Mouse (Mus musculus) ES-E14 (cell line): ENCODE measurements at regions not wholly inside any gene's neighbourhood (a gene's known extent, or its start where the extent isn't known, plus 50 kb on each side); places are given as distances from the start of the nearest gene placed in this dataset.
A peak's percentile ranks its signal among the peaks of the same experiment; 100 is the strongest.

Experiments
- DNase-seq: peaks from one replicate; pipeline ENCODE4 v3.0.0-alpha.2; 2013; ENCODE audit warnings: low read depth, low spot score
- H3K27ac ChIP-seq: 2 replicates; pipeline ENCODE4 v1.5.1; 2012; ENCODE audit warnings: low read depth, mild to moderate bottlenecking, low read length, moderate library complexity, mixed read lengths; ENCODE audit not compliant: poor library complexity, insufficient read depth, severe bottlenecking
- H3K36me3 ChIP-seq: 2 replicates; pipeline ENCODE4 v1.6.1; 2012; ENCODE audit warnings: mild to moderate bottlenecking, low read length, moderate library complexity, mixed read lengths; ENCODE audit not compliant: control insufficient read depth, poor library complexity, insufficient read depth, severe bottlenecking
- H3K4me1 ChIP-seq, 2 experiments: fragments of 150-350 bp in 1 of 2; sonication (generic) in 1 of 2; 2 replicates each; pipeline ENCODE4 v1.6.1; 2012; ENCODE audit warnings: low read length in 2 of 2, mild to moderate bottlenecking in 1 of 2, mixed read lengths in 1 of 2; ENCODE audit not compliant: control insufficient read depth in 2 of 2, insufficient read depth in 2 of 2, poor library complexity in 1 of 2
- H3K4me3 ChIP-seq, 2 experiments: fragments of 150-350 bp in 1 of 2; sonication (generic) in 1 of 2; 2 replicates each; pipeline ENCODE4 v1.5.1; 2012; ENCODE audit warnings: low read length in 2 of 2, low read depth in 1 of 2, mild to moderate bottlenecking in 1 of 2, mixed read lengths in 1 of 2; ENCODE audit not compliant: insufficient read depth in 1 of 2, poor library complexity in 1 of 2, severe bottlenecking in 1 of 2
- H3K9ac ChIP-seq: 2 replicates; pipeline ENCODE4 v1.6.1; 2012; ENCODE audit warnings: low read depth, mild to moderate bottlenecking, low read length, mixed read lengths; ENCODE audit not compliant: poor library complexity, insufficient read depth, severe bottlenecking
- H3K9me3 ChIP-seq: fragments of 150-350 bp; sonication (generic); 2 replicates; pipeline ENCODE4 v1.6.1; 2012; ENCODE audit warnings: low read depth, mild to moderate bottlenecking, low read length; ENCODE audit not compliant: control insufficient read depth, insufficient read depth
- CHD2 ChIP-seq: IDR thresholded peaks from 2 replicates; pipeline ENCODE4 v1.6.1; 2014; ENCODE audit warnings: mild to moderate bottlenecking, low read depth, low read length, inconsistent platforms
- HCFC1 ChIP-seq: IDR thresholded peaks from 2 replicates; pipeline ENCODE4 v1.6.1; 2012; ENCODE audit warnings: low read length, inconsistent platforms, borderline replicate concordance; ENCODE audit not compliant: insufficient read depth
- MAFK ChIP-seq: IDR thresholded peaks from 2 replicates; pipeline ENCODE4 v1.6.1; 2014; ENCODE audit warnings: mild to moderate bottlenecking, low read depth, low read length, inconsistent platforms; ENCODE audit not compliant: insufficient read depth
- ZC3H11A ChIP-seq: IDR thresholded peaks from 2 replicates; pipeline ENCODE4 v1.6.1; 2012; ENCODE audit warnings: low read depth, mild to moderate bottlenecking, inconsistent platforms, low read length, borderline replicate concordance
- ZNF384 ChIP-seq: IDR thresholded peaks from 2 replicates; pipeline ENCODE4 v1.6.1; 2012; ENCODE audit warnings: low read depth, low read length, inconsistent platforms
- in situ Hi-C, 2 experiments: fragments of 600-800 bp; cut with MboI; formaldehyde crosslinking; loops; one replicate each; pipeline ENCODE4 v1.15.1; 2025; ENCODE audit warnings: low sequenced_read_pairs in 2 of 2, inconsistent platforms in 1 of 2; ENCODE audit not compliant: unreplicated experiment in 2 of 2

- no peaks in the 10 kb centered on the region for H3K36me3 ChIP-seq
- in situ Hi-C loops: no loop called here
- no peak overlapping the region for H3K4me3 ChIP-seq
- TF ChIP-seq HCFC1: no peak
- no peak for TF ChIP-seq ZNF384
- TF ChIP-seq ZC3H11A: no peak
- TF ChIP-seq CHD2: no peak
- no peak for TF ChIP-seq MAFK
- H3K9ac ChIP-seq: no peak overlapping the region
- no peaks in the 10 kb centered on the region for H3K4me1 ChIP-seq
- no peaks in the 10 kb centered on the region for H3K9me3 ChIP-seq
- no peak for DNase-seq
- no peak overlapping the region for H3K27ac ChIP-seq
These were observed 720.9 kb upstream of the 4930412O13Rik start for GRCm38 (mm10) chr2:9160181-9160580.

GRCm38 (mm10) chr2:9163819-9164560, 717.1 kb upstream of the 4930412O13Rik start:
- TF ChIP-seq MAFK (no peak), HCFC1 (no peak), ZNF384 (no peak), ZC3H11A (no peak), CHD2 (no peak)
- Histone ChIP-seq H3K9ac (no peak overlapping the region), H3K27ac (no peak overlapping the region), H3K9me3 (no peaks in the 10 kb centered on the region), H3K4me3 (no peak overlapping the region), H3K36me3 (no peaks in the 10 kb centered on the region), H3K4me1 (no peaks in the 10 kb centered on the region)
- in situ Hi-C loops: no loop called here
- no peak for DNase-seq

GRCm38 (mm10) chr2:9182127-9182526, 698.9 kb upstream of the 4930412O13Rik start:
- no peak overlapping the region for H3K27ac ChIP-seq
- DNase-seq: no peak
- no peak overlapping the region for H3K4me3 ChIP-seq
- no peak overlapping the region for H3K9ac ChIP-seq
- no peak for TF ChIP-seq ZC3H11A
- 0 out of 2 replicates have a peak, but pooled peaks have one; percentile 53 for TF ChIP-seq ZNF384
- no peaks in the 10 kb centered on the region for H3K36me3 ChIP-seq
- H3K9me3 ChIP-seq: no peaks in the 10 kb centered on the region
- H3K4me1 ChIP-seq: no peaks in the 10 kb centered on the region
- in situ Hi-C loops: no loop called here

- Histone ChIP-seq H3K4me3 (no peak overlapping the region), H3K27ac (no peak overlapping the region), H3K9ac (no peak overlapping the region), H3K4me1 (no peaks in the 10 kb centered on the region), H3K36me3 (no peaks in the 10 kb centered on the region), H3K9me3 (no peaks in the 10 kb centered on the region)
- no peak for DNase-seq
- in situ Hi-C loops: no loop called here
- TF ChIP-seq ZC3H11A (no peak), CHD2 (no peak), ZNF384 (no peak), MAFK (no peak), HCFC1 (no peak)
These were observed 696.8 kb upstream of the 4930412O13Rik start for GRCm38 (mm10) chr2:9184243-9184642.
